Mouse (Mus musculus): ENCODE data around the gene Izumo1. TPM values are rescaled to one million over a fixed set of nuclear protein-coding genes. Genes with fewer than 3 reads are reported as not detected.

The Izumo1 gene
- polyA plus RNA-seq, 1 experiment from 2014 or later, result 0.08 TPM

DNA sequence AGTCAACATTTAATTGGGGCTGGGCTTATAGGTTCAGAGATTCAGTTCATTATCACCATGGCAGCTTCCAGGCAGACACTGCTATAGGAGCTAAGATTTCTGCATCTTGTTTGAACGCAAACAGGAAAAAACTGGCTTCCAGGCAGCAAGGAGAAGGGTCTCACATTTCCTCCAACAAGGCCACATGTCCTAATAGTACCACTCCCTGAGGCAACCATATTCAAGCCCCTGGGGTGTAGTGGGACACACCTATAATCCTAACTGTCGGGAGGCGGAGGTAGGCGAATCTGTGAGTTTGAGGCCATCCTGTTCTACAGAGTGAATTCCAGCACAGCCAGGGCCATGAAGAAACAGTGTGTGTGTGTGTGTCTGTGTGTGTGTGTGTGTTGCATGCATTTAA is 26.4 kb upstream of the Izumo1 start:
- no peak overlapping the region for H3K9ac ChIP-seq
- H3K27me3 ChIP-seq, result no peaks in the 10 kb centered on the region
- no peaks in the 10 kb centered on the region for H3K9me3 ChIP-seq
- ATAC-seq (ENCODE audit: low FRiP score, low read depth), result no peak
- no peaks in the 10 kb centered on the region for H3K36me3 ChIP-seq
- H3K4me1 ChIP-seq (replicated peaks), result no peaks in the 10 kb centered on the region
- H3K27ac ChIP-seq (replicated peaks), result no peak overlapping the region
- no peak overlapping the region for H3K4me2 ChIP-seq
- 92% methylated on average over 4 of the region's 4 CpGs for WGBS
- H3K4me3 ChIP-seq, result no peak overlapping the region

DNA sequence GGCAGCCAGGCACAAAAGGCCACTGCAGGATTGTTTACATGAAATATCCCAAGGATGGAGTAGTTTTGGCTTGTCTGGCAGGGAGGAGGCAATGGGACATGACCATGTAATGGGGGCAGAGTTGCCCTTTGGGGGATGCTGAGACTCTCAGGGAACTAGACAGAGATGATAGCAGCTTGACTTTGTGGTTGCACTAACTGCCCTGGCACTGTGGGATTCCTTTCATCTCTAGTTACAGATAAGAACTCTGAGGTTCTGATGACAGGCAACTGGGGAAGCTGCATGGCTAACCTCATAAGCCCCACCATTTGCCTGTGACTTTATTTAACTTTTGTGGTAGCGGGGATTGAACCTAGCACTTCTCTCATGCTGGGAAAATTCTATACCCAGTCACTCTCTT is 25.5 kb upstream of the Izumo1 start:
- H3K36me3 ChIP-seq, result no peaks in the 10 kb centered on the region
- WGBS, result 95% methylated on average over 1 of the region's 1 CpGs
- ATAC-seq (ENCODE audit: low FRiP score, low read depth), result no peak

DNA sequence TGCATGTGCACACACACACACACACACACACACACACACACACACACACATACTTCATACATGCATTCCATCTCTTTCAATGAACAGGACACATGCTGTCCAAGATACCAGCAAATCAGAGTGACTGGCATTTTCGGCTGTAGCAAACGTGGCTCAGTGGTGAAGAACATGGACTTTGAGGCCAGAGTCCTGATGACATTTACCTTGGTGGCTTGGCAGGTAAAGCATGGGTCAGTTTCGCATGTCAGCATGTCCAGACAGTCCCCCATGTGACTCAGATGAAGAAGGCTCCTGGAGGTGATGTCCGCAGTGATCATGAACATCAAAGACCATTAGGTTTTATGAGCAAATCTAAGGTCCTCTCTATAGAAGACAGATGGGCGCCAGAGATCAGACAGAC is 24.6 kb upstream of the Izumo1 start:
- no peak overlapping the region for H3K27ac ChIP-seq (replicated peaks)
- no peaks in the 10 kb centered on the region for H3K27me3 ChIP-seq
- WGBS, result 95% methylated on average over 5 of the region's 5 CpGs
- no peak overlapping the region for H3K4me2 ChIP-seq
- H3K36me3 ChIP-seq, result no peaks in the 10 kb centered on the region
- no peak for ATAC-seq (ENCODE audit: low FRiP score, low read depth)
- H3K4me1 ChIP-seq (replicated peaks), result no peaks in the 10 kb centered on the region
- no peak overlapping the region for H3K4me3 ChIP-seq
- H3K9me3 ChIP-seq, result no peaks in the 10 kb centered on the region
- no peak overlapping the region for H3K9ac ChIP-seq

More for the DNA sequence above, 25.5 kb upstream of the Izumo1 start:
- Histone ChIP-seq H3K9me3 (no peaks in the 10 kb centered on the region), H3K27me3 (no peaks in the 10 kb centered on the region), H3K4me2 (no peak overlapping the region), H3K27ac (replicated peaks) (no peak overlapping the region), H3K4me1 (replicated peaks) (no peaks in the 10 kb centered on the region), H3K9ac (no peak overlapping the region), H3K4me3 (no peak overlapping the region)

DNA sequence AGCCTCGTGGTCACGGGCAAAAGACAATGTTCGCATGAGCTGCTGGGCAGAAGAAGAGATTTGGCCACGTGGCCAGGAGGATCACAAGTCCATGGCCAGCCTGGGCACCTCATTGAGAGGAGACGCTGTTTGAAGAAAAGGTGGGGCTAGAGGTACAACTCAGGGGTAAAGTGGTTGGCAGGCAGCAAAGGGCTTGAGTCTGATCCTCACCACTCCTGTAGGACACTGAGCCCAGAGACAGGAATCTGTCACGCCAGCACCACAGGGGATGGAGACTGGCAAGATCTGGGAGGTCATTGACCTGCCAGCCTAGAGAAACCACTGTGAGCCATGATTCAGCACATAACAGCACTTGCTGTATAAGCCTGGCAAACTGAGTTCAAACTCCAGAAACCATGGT is 24.1 kb upstream of the Izumo1 start:
- ATAC-seq (ENCODE audit: low FRiP score, low read depth), result no peak
- Histone ChIP-seq H3K27me3 (no peaks in the 10 kb centered on the region), H3K27ac (replicated peaks) (no peak overlapping the region), H3K9ac (no peak overlapping the region), H3K4me2 (no peak overlapping the region), H3K4me1 (replicated peaks) (no peaks in the 10 kb centered on the region), H3K36me3 (no peaks in the 10 kb centered on the region), H3K9me3 (no peaks in the 10 kb centered on the region), H3K4me3 (no peak overlapping the region)
- WGBS, result 91% methylated on average over 6 of the region's 6 CpGs

DNA sequence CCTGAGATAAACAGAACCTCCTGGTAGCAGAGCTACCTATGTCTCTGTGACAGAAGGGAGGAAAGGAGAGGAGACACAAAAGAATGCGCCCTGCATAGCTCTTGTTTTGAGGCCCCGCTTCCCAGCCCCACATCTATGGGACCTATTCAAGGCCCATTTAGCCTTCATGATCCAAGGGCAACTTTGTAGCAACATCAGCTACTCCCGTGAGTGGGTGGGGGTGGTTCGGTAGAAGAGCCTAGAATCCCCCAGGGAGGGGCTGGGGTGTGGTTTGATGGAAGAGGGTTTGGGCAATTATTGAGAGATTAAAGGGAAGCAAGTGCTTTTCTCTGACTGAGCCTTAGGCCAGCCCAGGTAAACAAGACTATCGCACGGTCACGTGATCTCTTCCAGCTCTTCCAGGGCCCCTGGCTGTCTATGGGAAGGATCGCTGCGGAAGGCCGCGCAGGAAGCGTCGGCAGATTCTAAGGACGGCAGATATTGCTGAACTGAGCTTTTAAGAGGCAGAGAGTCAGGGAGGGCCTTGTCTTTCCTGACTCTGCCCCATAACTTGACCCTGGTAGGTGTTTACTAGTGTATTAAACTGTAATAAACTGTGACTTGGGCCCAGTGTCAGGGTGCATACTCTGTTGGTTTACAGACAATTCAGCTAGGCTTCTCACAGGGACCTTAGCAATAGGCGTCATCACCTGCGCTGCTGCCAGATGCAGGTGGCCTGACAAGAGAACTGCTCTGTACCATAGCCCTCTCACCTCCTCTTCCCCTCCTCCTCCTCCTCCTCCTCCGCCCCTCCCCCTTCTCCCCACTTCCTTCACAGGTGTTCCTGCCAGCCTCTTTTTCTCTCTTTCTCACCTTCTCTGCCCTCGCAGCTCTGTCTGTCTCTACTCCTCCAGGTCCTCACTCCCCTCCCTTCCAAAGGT is 22.4 kb upstream of the Izumo1 start:
- Histone ChIP-seq H3K4me3 (no peak overlapping the region), H3K4me1 (replicated peaks) (no peaks in the 10 kb centered on the region), H3K27me3 (no peaks in the 10 kb centered on the region), H3K27ac (replicated peaks) (no peak overlapping the region), H3K9me3 (no peaks in the 10 kb centered on the region), H3K4me2 (no peak overlapping the region), H3K9ac (no peak overlapping the region), H3K36me3 (no peaks in the 10 kb centered on the region)
- ATAC-seq (ENCODE audit: low FRiP score, low read depth), result no peak
- 57% methylated on average over 18 of the region's 18 CpGs for WGBS

DNA sequence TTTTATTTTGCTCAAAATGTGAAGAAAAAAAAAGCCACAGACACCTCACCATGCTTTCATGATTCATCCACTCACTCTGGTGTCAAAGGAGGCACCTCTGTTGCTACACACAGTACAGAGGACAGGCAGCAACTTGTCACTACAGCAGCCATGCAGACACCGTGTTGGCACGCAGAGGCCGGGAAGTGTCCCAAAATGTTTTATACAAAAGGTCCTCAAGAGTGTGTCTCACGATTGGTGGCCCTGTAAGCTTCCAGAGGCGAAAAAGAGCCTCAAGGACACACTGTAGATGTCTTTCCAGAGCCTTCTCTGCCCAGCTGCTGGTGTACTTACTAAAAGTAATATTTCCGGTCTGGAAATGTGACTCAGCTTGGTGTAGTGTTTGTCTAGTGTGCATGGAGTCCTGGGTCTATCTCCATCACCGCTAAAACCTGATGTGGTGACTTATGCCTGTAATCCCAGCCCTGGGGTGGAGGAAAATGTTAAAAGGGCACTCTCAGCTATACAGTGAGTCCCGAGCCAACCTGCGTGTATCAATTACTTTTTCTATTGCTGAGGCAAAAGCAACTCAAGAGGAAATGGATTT is 15.8 kb upstream of the Izumo1 start:
- Histone ChIP-seq H3K27me3 (no peaks in the 10 kb centered on the region), H3K4me2 (no peak overlapping the region), H3K9me3 (no peaks in the 10 kb centered on the region), H3K36me3 (no peaks in the 10 kb centered on the region), H3K27ac (replicated peaks) (no peak overlapping the region), H3K4me3 (no peak overlapping the region), H3K9ac (no peak overlapping the region), H3K4me1 (replicated peaks) (no peaks in the 10 kb centered on the region)
- no peak for ATAC-seq (ENCODE audit: low FRiP score, low read depth)
- 86% methylated on average over 9 of the region's 9 CpGs for WGBS

DNA sequence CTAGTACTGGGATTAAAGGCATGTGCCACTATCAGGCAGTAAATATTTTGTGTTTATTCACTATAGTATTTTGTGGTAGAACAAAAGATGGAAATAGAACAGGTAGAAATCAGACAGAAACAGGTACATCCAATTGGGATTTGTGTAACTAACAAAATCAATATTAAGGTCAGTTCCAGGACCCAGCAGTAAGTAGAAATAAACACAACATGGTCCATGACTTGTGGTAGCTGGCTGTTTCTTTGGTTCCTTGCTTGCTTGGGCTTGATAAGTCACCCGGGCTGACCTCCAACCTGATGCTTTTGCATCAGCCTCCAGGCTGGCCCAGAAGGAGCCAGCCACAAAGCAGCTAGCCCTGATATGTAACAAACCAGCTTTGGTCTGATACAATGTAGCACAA is 12.1 kb upstream of the Izumo1 start:
- Histone ChIP-seq H3K27ac (replicated peaks) (no peak overlapping the region), H3K4me2 (no peak overlapping the region), H3K4me3 (no peak overlapping the region), H3K9me3 (no peaks in the 10 kb centered on the region), H3K27me3 (no peaks in the 10 kb centered on the region), H3K4me1 (replicated peaks) (no peaks in the 10 kb centered on the region), H3K36me3 (no peaks in the 10 kb centered on the region), H3K9ac (no peak overlapping the region)
- no peak for ATAC-seq (ENCODE audit: low FRiP score, low read depth)
- whole genome bisulfite sequencing, result 82% methylated on average over 1 of the region's 1 CpGs

DNA sequence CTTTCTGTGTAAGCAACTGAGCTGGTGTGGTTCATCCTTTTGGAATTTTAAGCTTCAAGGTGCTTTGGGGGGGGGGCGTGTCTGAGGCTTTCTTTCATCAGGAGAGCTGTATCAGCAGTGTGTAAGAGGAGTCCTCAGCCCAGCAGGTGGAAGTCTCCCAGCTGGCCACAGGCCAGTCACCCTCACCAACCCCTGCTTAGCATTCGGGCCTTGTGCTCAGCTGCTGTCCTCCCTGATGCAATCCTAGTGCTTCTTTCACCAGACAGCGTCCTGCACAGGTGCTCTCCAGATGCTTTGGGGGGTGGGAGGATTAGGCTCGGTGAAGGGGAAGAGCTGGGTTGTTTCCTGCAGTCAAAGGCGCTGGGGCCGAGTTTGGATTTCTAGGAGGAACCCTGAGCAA is 5.3 kb upstream of the Izumo1 start:
- ATAC-seq (ENCODE audit: low FRiP score, low read depth), result no peak
- Histone ChIP-seq H3K36me3 (no peaks in the 10 kb centered on the region), H3K27ac (replicated peaks) (no peak overlapping the region), H3K4me1 (replicated peaks) (peaks cover 7% of the 10 kb centered on the region), H3K9me3 (no peaks in the 10 kb centered on the region), H3K27me3 (peaks cover 36% of the 10 kb centered on the region), H3K9ac (no peak overlapping the region), H3K4me3 (no peak overlapping the region), H3K4me2 (no peak overlapping the region)
- WGBS, result 33% methylated on average over 6 of the region's 6 CpGs

DNA sequence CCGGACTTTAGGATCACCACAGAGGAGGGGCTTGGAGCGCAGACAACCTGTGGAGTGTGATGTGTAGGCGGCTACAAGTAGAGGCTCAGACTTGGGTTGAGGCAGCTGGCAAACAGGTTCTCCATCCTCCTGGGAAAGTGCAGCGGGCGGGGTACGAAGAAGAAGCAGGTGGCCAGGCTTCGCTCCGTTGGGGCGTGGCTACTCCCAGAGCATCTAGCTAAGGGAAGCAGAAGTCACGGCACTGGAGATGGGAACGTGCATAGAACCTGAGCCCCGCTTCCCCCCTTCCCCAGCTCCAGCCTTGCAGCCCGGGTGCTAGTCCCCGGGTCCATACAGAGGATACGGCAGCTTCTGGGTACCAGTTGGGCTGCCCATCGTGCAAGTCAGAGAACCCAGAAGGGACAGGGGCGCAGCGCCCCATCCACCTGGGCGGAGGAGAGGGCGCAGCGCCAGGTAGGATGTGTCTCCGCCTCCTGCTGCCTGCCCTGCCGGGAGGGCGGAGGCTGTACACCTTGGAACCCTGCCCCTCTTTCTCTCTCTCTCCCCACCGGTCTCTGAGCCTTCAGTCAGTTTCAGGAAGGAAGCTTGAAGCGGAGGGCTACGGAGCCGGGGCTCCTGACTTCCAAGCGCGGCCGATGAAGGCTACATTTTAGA is 4.4 kb upstream of the Izumo1 start, which contains the start of gene Fut1:
TSS of gene Fut1 (plus strand) at position 248 of the 654 bp plus-strand sequence.
- ATAC-seq (ENCODE audit: low FRiP score, low read depth), result no peak

DNA sequence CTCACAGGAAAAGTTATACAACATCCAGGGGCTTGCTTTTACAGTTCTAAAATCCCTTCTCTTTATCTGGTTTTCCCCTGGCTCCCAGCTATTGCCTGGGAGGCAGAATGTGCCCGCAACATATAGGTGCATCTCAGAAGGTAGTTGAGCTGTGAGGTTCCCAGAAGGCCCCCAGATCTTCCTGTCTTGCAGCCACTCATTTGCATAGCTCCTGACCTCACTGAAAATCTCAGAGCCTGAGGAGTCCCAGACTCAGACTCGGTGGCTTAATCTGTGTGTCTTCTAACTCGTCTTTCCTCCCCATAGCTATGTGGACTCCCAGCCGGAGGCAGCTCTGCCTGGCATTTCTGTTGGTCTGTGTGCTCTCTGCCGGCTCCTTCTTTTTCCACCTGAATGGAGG is 3.3 kb upstream of the Izumo1 start:
- H3K4me3 ChIP-seq, result no peak overlapping the region
- 72% methylated on average over 5 of the region's 5 CpGs for WGBS
- no peaks in the 10 kb centered on the region for H3K9me3 ChIP-seq
- no peak for ATAC-seq (ENCODE audit: low FRiP score, low read depth)
- no peak overlapping the region for H3K4me2 ChIP-seq
- H3K4me1 ChIP-seq (replicated peaks), result peaks cover 7% of the 10 kb centered on the region
- H3K27me3 ChIP-seq, result peaks cover 36% of the 10 kb centered on the region
- no peak overlapping the region for H3K9ac ChIP-seq
- H3K27ac ChIP-seq (replicated peaks), result no peak overlapping the region
- no peaks in the 10 kb centered on the region for H3K36me3 ChIP-seq

More for the DNA sequence above, 4.4 kb upstream of the Izumo1 start, which contains the start of gene Fut1:
- Histone ChIP-seq H3K4me3 (peak within 1 kb of the TSS; percentile 16; the same call in 1 of the 2 replicates), H3K9me3 (no peaks in the 10 kb centered on the region), H3K4me2 (peak within 1 kb of the TSS; percentile 44), H3K9ac (no peak within 1 kb of the TSS), H3K27me3 (peaks cover 36% of the 10 kb centered on the region), H3K27ac (replicated peaks) (no peak within 1 kb of the TSS), H3K4me1 (replicated peaks) (peaks cover 7% of the 10 kb centered on the region), H3K36me3 (no peaks in the 10 kb centered on the region)
- whole genome bisulfite sequencing, result 9% methylated on average over 31 of the region's 31 CpGs

DNA sequence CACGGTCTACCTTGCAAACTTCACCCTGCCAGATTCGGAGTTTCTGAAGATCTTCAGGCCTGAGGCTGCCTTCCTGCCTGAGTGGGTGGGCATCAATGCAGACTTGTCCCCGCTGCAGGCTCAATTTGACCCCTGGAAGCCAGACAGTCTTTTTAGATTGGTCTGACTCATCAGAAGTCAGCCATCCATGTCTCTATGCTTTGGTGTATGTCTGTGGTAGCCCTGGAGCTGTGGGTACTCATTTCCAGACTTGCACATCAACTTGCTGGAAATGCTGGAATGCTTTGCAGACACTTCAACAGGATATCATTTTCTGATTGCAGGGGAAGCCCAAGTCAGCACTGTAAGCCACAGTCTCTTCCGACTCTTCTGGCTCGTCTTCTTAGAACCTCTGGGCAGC is 2.0 kb upstream of the Izumo1 start:
- Histone ChIP-seq H3K27ac (replicated peaks) (no peak overlapping the region), H3K36me3 (no peaks in the 10 kb centered on the region), H3K9me3 (no peaks in the 10 kb centered on the region), H3K4me2 (no peak overlapping the region), H3K4me1 (replicated peaks) (peaks cover 7% of the 10 kb centered on the region), H3K9ac (no peak overlapping the region), H3K27me3 (peaks cover 36% of the 10 kb centered on the region), H3K4me3 (no peak overlapping the region)
- no peak for ATAC-seq (ENCODE audit: low FRiP score, low read depth)
- 86% methylated on average over 5 of the region's 5 CpGs for WGBS

DNA sequence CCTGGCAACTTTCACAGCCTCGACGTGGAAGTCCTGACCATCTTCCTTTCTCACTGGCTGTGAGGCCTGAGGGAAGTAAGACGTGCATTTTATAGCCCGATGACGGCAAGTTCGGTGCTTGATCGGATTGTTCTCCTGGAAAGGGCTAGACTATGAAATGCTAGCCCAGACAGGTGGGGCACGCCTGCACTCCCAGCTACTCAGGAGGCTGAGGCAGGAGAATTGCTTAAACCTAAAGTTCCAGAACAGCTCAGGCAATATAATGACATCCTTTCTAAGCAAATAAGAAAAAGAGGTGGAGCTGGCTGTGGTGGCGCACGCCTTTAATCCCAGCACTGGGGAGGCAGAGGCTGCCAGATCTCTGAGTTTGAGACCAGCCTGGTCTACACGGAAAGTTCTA is 1.9 kb downstream of the Izumo1 start:
- WGBS, result 95% methylated on average over 11 of the region's 11 CpGs
- no peak for ATAC-seq (ENCODE audit: low FRiP score, low read depth)
- no peak overlapping the region for H3K27ac ChIP-seq (replicated peaks)
- H3K9me3 ChIP-seq, result no peaks in the 10 kb centered on the region
- H3K9ac ChIP-seq, result no peak overlapping the region
- H3K4me3 ChIP-seq, result no peak overlapping the region
- H3K36me3 ChIP-seq, result no peaks in the 10 kb centered on the region
- peaks cover 12% of the 10 kb centered on the region for H3K4me1 ChIP-seq (replicated peaks)
- H3K27me3 ChIP-seq, result peaks cover 11% of the 10 kb centered on the region
- no peak overlapping the region for H3K4me2 ChIP-seq
